Mouse (Mus musculus) C2C12 (cell line): ENCODE data around the gene Hist1h4c.

Source experiments
- CTCF ChIP-seq: IDR thresholded peaks from one replicate; pipeline ENCODE4 v1.5.1; 2011; ENCODE audit not compliant: control insufficient read depth, insufficient read depth, insufficient read length
- MAX ChIP-seq: IDR thresholded peaks from one replicate; pipeline ENCODE4 v1.6.1; 2011; ENCODE audit warnings: mild to moderate bottlenecking, control low read depth
- MYOG ChIP-seq: IDR thresholded peaks from one replicate; pipeline ENCODE4 v1.6.1; 2011; ENCODE audit not compliant: control insufficient read depth, insufficient read length; ENCODE audit errors: extremely low read depth
- USF1 ChIP-seq: IDR thresholded peaks from one replicate; pipeline ENCODE4 v1.6.1; 2011; ENCODE audit warnings: low read depth, mild to moderate bottlenecking, control low read depth, moderate library complexity

DNA sequence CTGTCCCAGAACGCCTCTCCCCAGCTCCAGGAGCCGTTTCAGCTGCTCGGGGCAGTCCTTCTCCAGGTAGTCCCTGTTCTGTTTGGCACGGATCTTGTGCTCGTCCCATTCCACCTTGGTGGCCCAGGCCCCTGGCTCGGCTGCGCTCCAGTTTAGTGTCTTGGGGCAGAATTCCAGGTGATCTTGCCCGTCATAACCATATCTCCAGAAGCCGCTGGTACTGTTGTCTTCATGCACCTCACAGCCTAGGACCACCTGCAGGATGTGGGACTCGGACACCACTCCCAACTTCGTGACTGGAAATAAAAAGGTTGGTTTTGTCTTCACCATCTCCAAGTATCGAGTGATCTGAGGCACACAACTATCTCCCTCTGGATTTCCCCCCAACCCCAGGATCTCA lies 8.5 kb upstream of the Hist1h4c start:
- no peak for TF ChIP-seq CTCF
- no peak for TF ChIP-seq USF1
- no peak for TF ChIP-seq MAX
- no peak for TF ChIP-seq MYOG
